Mouse (Mus musculus): ENCODE results near the gene Dnmt3l. TPM values are rescaled to one million over a fixed set of nuclear protein-coding genes. Genes with fewer than 3 reads are reported as not detected.

The Dnmt3l gene
- polyA plus RNA-seq, 1 experiment from 2014 or later, result not detected

- Histone ChIP-seq H3K9me3 (no peaks in the 10 kb centered on the region), H3K36me3 (no peaks in the 10 kb centered on the region), H3K4me1 (replicated peaks) (no peaks in the 10 kb centered on the region), H3K9ac (replicated peaks) (no peak overlapping the region), H3K27ac (no peak overlapping the region), H3K4me3 (replicated peaks) (no peak overlapping the region), H3K27me3 (peaks cover 3% of the 10 kb centered on the region; the same call in 1 of the 2 replicates), H3K4me2 (no peak overlapping the region)
- ATAC-seq (ENCODE audit: insufficient number of reproducible peaks, insufficient read depth, low FRiP score, low TSS enrichment, low read depth), result no peak
- 85% methylated on average over 2 of the region's 2 CpGs for WGBS
Observed at GRCm38 (mm10) chr10:78031987-78032386, 9.8 kb upstream of the Dnmt3l start.

DNA sequence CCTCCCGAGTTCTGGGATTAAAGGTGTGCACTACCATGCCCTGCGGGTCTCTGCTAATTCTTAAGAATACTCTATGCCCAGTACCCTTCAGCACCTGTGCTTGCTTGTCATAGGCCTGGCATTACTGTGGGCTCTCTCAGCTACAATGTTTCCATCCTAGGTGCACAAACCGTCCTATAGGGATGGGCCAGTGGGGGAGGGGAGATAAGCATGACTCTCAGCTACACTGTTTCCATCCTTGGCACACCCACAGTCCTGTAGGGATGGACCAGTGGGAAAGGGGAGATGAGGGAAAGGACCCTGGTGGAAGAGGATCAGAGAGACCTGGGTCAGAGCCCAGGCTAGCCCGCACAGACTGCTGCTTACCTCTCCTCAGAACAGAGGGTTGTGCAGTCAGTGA is 4.6 kb upstream of the Dnmt3l start:
- Histone ChIP-seq H3K4me1 (replicated peaks) (peaks cover 3% of the 10 kb centered on the region; the same call in 1 of the 2 replicates), H3K9ac (replicated peaks) (no peak overlapping the region), H3K27me3 (peaks cover 4% of the 10 kb centered on the region; the same call in 1 of the 2 replicates), H3K36me3 (no peaks in the 10 kb centered on the region), H3K9me3 (no peaks in the 10 kb centered on the region), H3K27ac (no peak overlapping the region), H3K4me2 (no peak overlapping the region), H3K4me3 (replicated peaks) (no peak overlapping the region)
- WGBS, result 90% methylated on average over 4 of the region's 4 CpGs
- no peak for ATAC-seq (ENCODE audit: insufficient number of reproducible peaks, insufficient read depth, low FRiP score, low TSS enrichment, low read depth)

DNA sequence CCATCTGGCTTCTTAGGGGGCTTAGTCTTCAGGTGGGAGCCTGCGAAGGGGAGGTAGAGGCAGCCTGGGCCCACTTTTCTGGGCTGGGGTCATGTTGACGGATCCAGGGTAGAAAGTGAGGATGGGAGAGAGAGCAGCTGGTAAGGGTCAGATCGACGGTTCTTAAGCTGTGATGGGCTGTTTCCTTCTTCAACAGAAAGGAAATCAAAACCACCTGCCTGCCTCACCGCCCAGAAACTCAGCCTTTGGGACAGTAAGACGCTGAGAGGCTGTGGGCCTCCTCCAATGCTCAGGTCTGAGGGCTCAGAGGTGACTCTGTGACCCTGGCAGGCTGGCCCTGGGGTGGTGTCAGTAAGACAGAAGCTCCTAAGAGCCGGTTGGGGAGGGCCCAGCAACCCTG is 349 bp downstream of the Dnmt3l start:
- Histone ChIP-seq H3K4me2 (no peak overlapping the region), H3K4me1 (replicated peaks) (peaks cover 19% of the 10 kb centered on the region; the same call in 1 of the 2 replicates), H3K36me3 (no peaks in the 10 kb centered on the region), H3K27ac (no peak overlapping the region), H3K4me3 (replicated peaks) (no peak overlapping the region), H3K9me3 (no peaks in the 10 kb centered on the region), H3K9ac (replicated peaks) (no peak overlapping the region), H3K27me3 (peaks cover 12% of the 10 kb centered on the region; the same call in 1 of the 2 replicates)
- ATAC-seq (ENCODE audit: insufficient number of reproducible peaks, insufficient read depth, low FRiP score, low TSS enrichment, low read depth), result no peak
- 30% methylated on average over 7 of the region's 7 CpGs for WGBS

- H3K4me1 ChIP-seq (replicated peaks), result peaks cover 19% of the 10 kb centered on the region; the same call in 1 of the 2 replicates
- H3K27me3 ChIP-seq, result peaks cover 12% of the 10 kb centered on the region; the same call in 1 of the 2 replicates
- WGBS, result 55% methylated on average over 14 of the region's 14 CpGs
- peak overlapping the region; percentile 51 for H3K4me2 ChIP-seq
- H3K4me3 ChIP-seq (replicated peaks), result peak overlapping the region; percentile 22
- H3K36me3 ChIP-seq, result no peaks in the 10 kb centered on the region
- 0 out of 2 replicates have a peak, but pooled peaks have one; percentile 5 for ATAC-seq (ENCODE audit: insufficient number of reproducible peaks, insufficient read depth, low FRiP score, low TSS enrichment, low read depth)
- H3K9me3 ChIP-seq, result no peaks in the 10 kb centered on the region
- no peak overlapping the region for H3K9ac ChIP-seq (replicated peaks)
- no peak overlapping the region for H3K27ac ChIP-seq
Observed at GRCm38 (mm10) chr10:78042697-78043405, 1.1 kb downstream of the Dnmt3l start.

DNA sequence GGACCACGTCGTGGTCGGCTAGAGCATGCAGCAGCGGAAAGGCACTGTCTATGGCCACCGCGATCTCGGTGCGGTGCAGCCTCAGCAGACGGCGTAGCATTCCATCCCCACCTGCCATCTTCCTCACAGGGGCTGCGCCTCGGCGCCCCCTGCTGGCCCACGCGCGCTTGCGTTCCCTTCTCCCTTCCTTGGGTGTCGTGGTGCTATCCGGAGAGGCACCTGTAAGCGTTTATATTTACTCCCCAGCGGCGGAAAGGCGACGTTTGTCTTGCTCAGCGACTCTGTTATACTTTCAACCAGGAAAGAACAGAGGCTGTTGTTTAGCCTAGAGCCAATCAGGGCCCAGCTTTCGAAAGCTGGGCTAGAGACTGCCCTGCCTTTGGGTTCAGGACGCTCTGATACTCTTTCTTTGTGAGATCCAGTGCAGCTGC is 1.7 kb downstream of the Dnmt3l start, which contains the start of gene Aire:
TSS of gene Aire (minus strand) at position 205 of the 431 bp plus-strand sequence.
- Histone ChIP-seq H3K4me1 (replicated peaks) (peaks cover 19% of the 10 kb centered on the region; the same call in 1 of the 2 replicates), H3K4me2 (peak within 1 kb of the TSS; percentile 51), H3K27ac (no peak within 1 kb of the TSS), H3K36me3 (no peaks in the 10 kb centered on the region), H3K27me3 (peaks cover 12% of the 10 kb centered on the region; the same call in 1 of the 2 replicates), H3K9me3 (no peaks in the 10 kb centered on the region), H3K9ac (replicated peaks) (no peak within 1 kb of the TSS), H3K4me3 (replicated peaks) (peak within 1 kb of the TSS; percentile 22)
- WGBS, result 3% methylated on average over 27 of the region's 27 CpGs
- ATAC-seq (ENCODE audit: insufficient number of reproducible peaks, insufficient read depth, low FRiP score, low TSS enrichment, low read depth), result 0 out of 2 replicates have a peak, but pooled peaks have one; percentile 68

GRCm38 (mm10) chr10:78044531-78044930 is 2.8 kb downstream of the Dnmt3l start:
- H3K4me3 ChIP-seq (replicated peaks), result no peak overlapping the region
- no peak overlapping the region for H3K27ac ChIP-seq
- no peaks in the 10 kb centered on the region for H3K36me3 ChIP-seq
- no peak overlapping the region for H3K9ac ChIP-seq (replicated peaks)
- no peak overlapping the region for H3K4me2 ChIP-seq
- ATAC-seq (ENCODE audit: insufficient number of reproducible peaks, insufficient read depth, low FRiP score, low TSS enrichment, low read depth), result no peak
- H3K4me1 ChIP-seq (replicated peaks), result peaks cover 19% of the 10 kb centered on the region; the same call in 1 of the 2 replicates
- H3K9me3 ChIP-seq, result no peaks in the 10 kb centered on the region
- 68% methylated on average over 1 of the region's 1 CpGs for WGBS
- H3K27me3 ChIP-seq, result peaks cover 12% of the 10 kb centered on the region; the same call in 1 of the 2 replicates

DNA sequence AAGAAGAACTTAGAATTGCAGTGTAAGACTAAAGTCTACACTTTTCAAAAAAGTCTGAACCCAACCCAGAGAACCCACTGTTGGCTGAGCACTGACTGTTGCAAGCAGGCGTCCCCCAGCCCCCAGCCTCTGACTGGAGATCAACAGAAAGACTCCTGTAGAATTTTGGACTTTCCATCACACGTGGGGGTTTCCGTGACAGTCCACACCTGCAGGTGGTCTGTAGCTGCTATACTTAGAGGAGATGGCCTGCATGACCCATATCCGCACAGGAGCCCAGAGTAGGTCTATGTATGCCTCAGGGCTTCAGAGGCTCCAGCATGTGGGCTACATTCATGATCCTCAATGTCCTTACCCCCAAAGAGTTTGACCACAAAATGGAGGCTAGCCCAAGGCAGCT is 4.6 kb downstream of the Dnmt3l start:
- H3K36me3 ChIP-seq, result no peaks in the 10 kb centered on the region
- no peak overlapping the region for H3K9ac ChIP-seq (replicated peaks)
- no peak overlapping the region for H3K4me3 ChIP-seq (replicated peaks)
- no peak for ATAC-seq (ENCODE audit: insufficient number of reproducible peaks, insufficient read depth, low FRiP score, low TSS enrichment, low read depth)
- H3K4me2 ChIP-seq, result no peak overlapping the region
- no peak overlapping the region for H3K27ac ChIP-seq
- WGBS, result 83% methylated on average over 4 of the region's 4 CpGs
- H3K27me3 ChIP-seq, result peaks cover 12% of the 10 kb centered on the region; the same call in 1 of the 2 replicates
- H3K9me3 ChIP-seq, result no peaks in the 10 kb centered on the region
- peaks cover 19% of the 10 kb centered on the region; the same call in 1 of the 2 replicates for H3K4me1 ChIP-seq (replicated peaks)

GRCm38 (mm10) chr10:78048061-78048730 is 6.4 kb downstream of the Dnmt3l start:
- Histone ChIP-seq H3K4me2 (no peak overlapping the region), H3K4me3 (replicated peaks) (no peak overlapping the region), H3K27me3 (peaks cover 2% of the 10 kb centered on the region; the same call in 1 of the 2 replicates), H3K9ac (replicated peaks) (no peak overlapping the region), H3K36me3 (no peaks in the 10 kb centered on the region), H3K4me1 (replicated peaks) (peaks cover 7% of the 10 kb centered on the region; the same call in 1 of the 2 replicates), H3K9me3 (no peaks in the 10 kb centered on the region), H3K27ac (no peak overlapping the region)
- ATAC-seq (ENCODE audit: insufficient number of reproducible peaks, insufficient read depth, low FRiP score, low TSS enrichment, low read depth), result no peak
- WGBS, result 85% methylated on average over 9 of the region's 10 CpGs

GRCm38 (mm10) chr10:78049519-78050035 is 7.8 kb downstream of the Dnmt3l start:
- H3K9me3 ChIP-seq, result no peaks in the 10 kb centered on the region
- no peaks in the 10 kb centered on the region for H3K27me3 ChIP-seq
- H3K36me3 ChIP-seq, result no peaks in the 10 kb centered on the region
- no peak overlapping the region for H3K9ac ChIP-seq (replicated peaks)
- ATAC-seq (ENCODE audit: insufficient number of reproducible peaks, insufficient read depth, low FRiP score, low TSS enrichment, low read depth), result no peak
- 55% methylated on average over 11 of the region's 11 CpGs for WGBS
- no peaks in the 10 kb centered on the region for H3K4me1 ChIP-seq (replicated peaks)
- no peak overlapping the region for H3K4me2 ChIP-seq
- no peak overlapping the region for H3K4me3 ChIP-seq (replicated peaks)
- no peak overlapping the region for H3K27ac ChIP-seq

DNA sequence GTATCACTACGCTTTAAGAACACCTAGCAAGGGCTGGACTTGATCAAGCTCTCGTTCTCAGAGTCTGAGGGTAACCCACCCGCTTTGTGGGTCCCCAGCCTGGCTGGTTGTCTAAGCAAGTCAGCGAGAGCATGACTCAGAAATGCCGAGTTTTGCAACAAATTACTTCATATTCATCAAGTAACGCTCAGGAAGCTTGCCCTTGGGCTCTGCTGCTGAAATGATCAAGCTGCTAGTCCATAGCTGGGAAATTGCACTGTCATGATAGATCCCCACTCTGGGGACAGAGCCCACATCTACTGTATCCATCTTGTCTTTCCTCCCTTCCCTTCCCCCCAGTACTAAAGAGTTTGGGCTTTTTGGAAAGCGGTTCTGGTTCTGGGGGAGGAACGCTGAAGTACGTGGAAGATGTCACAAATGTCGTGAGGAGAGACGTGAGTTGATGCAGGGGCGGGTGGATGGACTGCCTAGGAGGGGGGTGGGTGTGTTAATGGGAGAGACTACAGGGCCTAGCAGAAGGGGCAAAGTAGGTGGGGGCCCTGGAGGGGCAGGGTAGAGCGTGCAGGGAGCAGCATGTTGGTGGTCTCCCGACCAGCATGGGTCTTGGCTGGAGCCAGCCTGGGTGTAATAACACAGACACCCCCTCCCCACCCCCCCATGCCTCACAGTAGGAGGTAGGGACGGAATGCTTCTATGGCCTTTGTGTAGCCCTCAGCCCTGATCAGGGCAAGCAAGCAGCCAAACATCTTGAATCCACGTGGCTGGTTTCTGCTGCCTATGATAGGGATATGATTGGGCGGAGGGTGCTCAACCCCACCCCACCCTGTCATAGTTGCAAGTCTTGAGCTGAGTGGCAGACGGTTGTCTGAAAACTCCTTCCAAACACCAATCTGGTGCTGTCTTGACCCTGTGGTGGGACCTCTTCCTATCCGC is 13.2 kb downstream of the Dnmt3l start:
- Histone ChIP-seq H3K9me3 (no peaks in the 10 kb centered on the region), H3K27me3 (no peaks in the 10 kb centered on the region), H3K4me1 (replicated peaks) (no peaks in the 10 kb centered on the region; the same call in 1 of the 2 replicates), H3K9ac (replicated peaks) (no peak overlapping the region), H3K4me3 (replicated peaks) (no peak overlapping the region), H3K36me3 (no peaks in the 10 kb centered on the region), H3K4me2 (no peak overlapping the region), H3K27ac (no peak overlapping the region)
- WGBS, result 67% methylated on average over 19 of the region's 19 CpGs
- ATAC-seq (ENCODE audit: insufficient number of reproducible peaks, insufficient read depth, low FRiP score, low TSS enrichment, low read depth), result no peak
